8 mouse cellular contexts compared by ENCODE assay signal in genomic region chr1:191183163-191184065, GRCm38 (mm10). TPM values are rescaled to one million over a fixed set of nuclear protein-coding genes. Genes with fewer than 3 reads are reported as not detected.
DNase-seq lines count a peak whose midpoint lies in the region; ATAC-seq lines count a peak whose summit lies in the region.

No protein-coding gene starts in this region.

- DNase-seq in adrenal gland, adult 18-20 months (ENCODE audit: low spot score in 2 of 2) = peak; percentile 99 to 100
- peak; percentile 91 for DNase-seq in embryo, embryonic 10.5 days (ENCODE audit: low spot score)
- peak; percentile 98 for DNase-seq in gastrocnemius, postnatal 10 days
- DNase-seq in induced T-regulatory cell, adult 2 months (ENCODE audit: low read depth) = peak; percentile 87
- DNase-seq in left cerebral cortex, adult 8-10 months (ENCODE audit: low spot score in 2 of 2) = peak; percentile 68 to 86
- peak; percentile 87 for DNase-seq in right cerebral cortex, adult 18-20 months
- DNase-seq in urinary bladder, adult 2 months (ENCODE audit: low spot score) = peak; percentile 99

- ATAC-seq in megakaryocyte, adult 5-6 weeks (ENCODE audit: poor library complexity, severe bottlenecking) = peak; percentile 71

RNA-seq across cellular contexts. Expression of gene Fam71a, which starts 18.8 kb away (rescaled TPM):
- total RNA-seq in adrenal gland, adult 18-20 months (2021) = not detected
- not detected for total RNA-seq in gastrocnemius, postnatal 10 days (2021)
- not detected for total RNA-seq in left cerebral cortex, adult 8-10 months (2022)
- 0.14 and 0.49 TPM in 2 replicates for total RNA-seq in megakaryocyte, adult 5-6 weeks (2015)
- 0.24 TPM in 1 of 2 replicates, not detected in the other for total RNA-seq in megakaryocyte, adult 5-6 weeks (2017)
- not detected in 2 replicates for polyA plus RNA-seq in urinary bladder, adult 2 months (2012; rRNA removed)

RNA-seq across cellular contexts. Expression of gene Atf3, which starts 34.4 kb away (rescaled TPM):
- total RNA-seq in adrenal gland, adult 18-20 months (2021) = 10 to 100 TPM in 1 of 2 experiments, 1 to 10 TPM in 1; 6.0 to 30.7 TPM
- total RNA-seq in gastrocnemius, postnatal 10 days (2021) = 10 to 100 TPM in 1 of 2 experiments, 1 to 10 TPM in 1; 5.0 to 13.4 TPM
- 1 to 10 TPM; 1.0 to 4.6 (median 2.5) TPM for total RNA-seq in left cerebral cortex, adult 8-10 months (2022)
- 15.5 and 38.2 TPM in 2 replicates for total RNA-seq in megakaryocyte, adult 5-6 weeks (2015)
- total RNA-seq in megakaryocyte, adult 5-6 weeks (2017) = 19.3 and 57.2 TPM in 2 replicates
- polyA plus RNA-seq in urinary bladder, adult 2 months (2012; rRNA removed) = 4.6 and 9.8 TPM in 2 replicates

Comparison
In these comparisons a context has a peak if more than half of its experiments do, and no peak if none do; other contexts are left out.
1. Peak in every context shown above with its lines: DNase-seq and ATAC-seq.